Mouse (Mus musculus) spleen, adult 2 months (tissue): ENCODE data around the gene Rbl1. TPM values are rescaled to one million over a fixed set of nuclear protein-coding genes. Genes with fewer than 3 reads are reported as not detected.
"Not testable (repeated sequence)": the region's sequence is repeated elsewhere in the genome, so short reads cannot be mapped to it uniquely, and the experiment has no call there.

ENCODE experiments used
- DNase-seq, 2 experiments: peaks; one replicate each; pipeline versions ENCODE4 v3.0.0 to v3.0.0-alpha.2; 2012 to 2021; ENCODE audit warnings: low spot score in 2 of 2, low read depth in 1 of 2
- H3K27ac ChIP-seq: fragments of 200-500 bp; 2 replicates; pipeline ENCODE4 v1.5.1; 2012; ENCODE audit warnings: low read length, inconsistent platforms; ENCODE audit not compliant: insufficient read depth
- H3K27me3 ChIP-seq: fragments of 200-500 bp; 2 replicates; pipeline ENCODE4 v1.6.1; 2012; ENCODE audit warnings: mild to moderate bottlenecking, moderate library complexity, low read length, inconsistent platforms; ENCODE audit not compliant: control insufficient read depth, insufficient read depth
- H3K36me3 ChIP-seq: fragments of 200-500 bp; 2 replicates; pipeline ENCODE4 v1.6.1; 2012; ENCODE audit warnings: mild to moderate bottlenecking, low read length, inconsistent platforms; ENCODE audit not compliant: control insufficient read depth, insufficient read depth
- H3K4me1 ChIP-seq: fragments of 200-500 bp; 2 replicates; pipeline ENCODE4 v1.6.1; 2011; ENCODE audit warnings: inconsistent platforms; ENCODE audit not compliant: control insufficient read depth, insufficient read depth, insufficient read length
- H3K4me3 ChIP-seq: fragments of 200-500 bp; 2 replicates; pipeline ENCODE4 v1.5.1; 2011; ENCODE audit warnings: mild to moderate bottlenecking, inconsistent platforms; ENCODE audit not compliant: insufficient read depth, insufficient read length; ENCODE audit errors: extremely low read depth
- CTCF ChIP-seq: fragments of 200-500 bp; IDR thresholded peaks from 2 replicates; pipeline ENCODE4 v1.5.1; 2011; ENCODE audit warnings: mild to moderate bottlenecking, inconsistent platforms; ENCODE audit not compliant: insufficient read depth, insufficient read length, insufficient replicate concordance; ENCODE audit errors: extremely low read depth
- POLR2A ChIP-seq: fragments of 200-500 bp; IDR thresholded peaks from 2 replicates; pipeline ENCODE4 v1.6.1; 2011; ENCODE audit warnings: low read depth, low read length, inconsistent platforms
- WGBS: fragments of 180-500 bp; shearing (Covaris S2); methylation state at CpG from one replicate; pipeline ENCODE4 v1.1.7; 2018; 5-methylcytosine and 5-hydroxymethylcytosine counted together
- polyA plus RNA-seq: library from polyadenylated mRNA; depleted of rRNA; stranded (reverse); fragments of >200 nt; gene quantifications from 2 replicates; pipeline ENCODE4 v1.2.3, GENCODE M21; 2012; rRNA removed

Gene Rbl1
- polyA plus RNA-seq, result 5.0 and 6.7 TPM in 2 replicates

- Histone ChIP-seq H3K27ac (peak within 1 kb of the TSS; percentile 85), H3K36me3 (no peaks in the 10 kb centered on the region), H3K4me3 (peak within 1 kb of the TSS; percentile 94), H3K27me3 (no peaks in the 10 kb centered on the region), H3K4me1 (peaks cover 9% of the 10 kb centered on the region; the same call in 1 of the 2 replicates)
- TF ChIP-seq POLR2A, result peak; percentile 33; the same call in 1 of the 2 replicates
- TF ChIP-seq CTCF, result no peak
- peak; percentile 88 to 90 for DNase-seq
- WGBS, result under 1% methylated on average over 73 of the region's 73 CpGs
Observed at GRCm38 (mm10) chr2:157204366-157205218, at the start of gene Rbl1. TSS of gene Rbl1 (minus strand) at chr2:157204534.

GRCm38 (mm10) chr2:157248111-157248510 lies 43.8 kb upstream of the Rbl1 start:
- Histone ChIP-seq H3K36me3 (no peaks in the 10 kb centered on the region), H3K4me1 (peaks cover 3% of the 10 kb centered on the region; the same call in 1 of the 2 replicates), H3K27me3 (no peaks in the 10 kb centered on the region), H3K4me3 (no peak overlapping the region), H3K27ac (no peak overlapping the region)
- DNase-seq, result no peak
- TF ChIP-seq POLR2A, result no peak
- TF ChIP-seq CTCF, result no peak

GRCm38 (mm10) chr2:157245603-157246002 lies 41.3 kb upstream of the Rbl1 start:
- H3K4me1 ChIP-seq, result peaks cover 3% of the 10 kb centered on the region; the same call in 1 of the 2 replicates
- H3K27ac ChIP-seq, result no peak overlapping the region
- DNase-seq, result no peak
- TF ChIP-seq CTCF, result no peak
- no peak for TF ChIP-seq POLR2A
- H3K36me3 ChIP-seq, result no peaks in the 10 kb centered on the region
- no peak overlapping the region for H3K4me3 ChIP-seq
- no peaks in the 10 kb centered on the region for H3K27me3 ChIP-seq
- 71% methylated on average over 2 of the region's 2 CpGs for WGBS

- Histone ChIP-seq H3K27ac (no peak overlapping the region), H3K27me3 (no peaks in the 10 kb centered on the region), H3K4me3 (no peak overlapping the region), H3K36me3 (no peaks in the 10 kb centered on the region), H3K4me1 (peaks cover 3% of the 10 kb centered on the region; the same call in 1 of the 2 replicates)
- TF ChIP-seq CTCF (no peak), POLR2A (no peak)
- 35% methylated on average over 5 of the region's 5 CpGs for WGBS
- DNase-seq, result no peak
Observed at GRCm38 (mm10) chr2:157245001-157245400, 40.7 kb upstream of the Rbl1 start.

- no peaks in the 10 kb centered on the region for H3K36me3 ChIP-seq
- 91% methylated on average over 8 of the region's 8 CpGs for WGBS
- no peak overlapping the region for H3K27ac ChIP-seq
- no peak overlapping the region for H3K4me3 ChIP-seq
- TF ChIP-seq CTCF (no peak), POLR2A (no peak)
- H3K4me1 ChIP-seq, result no peaks in the 10 kb centered on the region
- no peaks in the 10 kb centered on the region for H3K27me3 ChIP-seq
- DNase-seq, result no peak
Observed at GRCm38 (mm10) chr2:157235946-157236345, 31.6 kb upstream of the Rbl1 start.

- not testable (repeated sequence) for H3K4me1 ChIP-seq
Observed at GRCm38 (mm10) chr2:157221916-157222315, 17.6 kb upstream of the Rbl1 start.

GRCm38 (mm10) chr2:157220108-157220507 lies 15.8 kb upstream of the Rbl1 start:
- no peak for DNase-seq
- TF ChIP-seq CTCF (no peak), POLR2A (no peak)
- Histone ChIP-seq H3K4me3 (no peak overlapping the region), H3K27ac (no peak overlapping the region), H3K27me3 (no peaks in the 10 kb centered on the region), H3K4me1 (no peaks in the 10 kb centered on the region), H3K36me3 (no peaks in the 10 kb centered on the region)
- 69% methylated on average over 6 of the region's 6 CpGs for WGBS

More at GRCm38 (mm10) chr2:157221916-157222315, 17.6 kb upstream of the Rbl1 start:
- 80% methylated on average over 3 of the region's 3 CpGs for WGBS
- not testable (repeated sequence) for H3K27me3 ChIP-seq, DNase-seq, H3K27ac ChIP-seq, H3K36me3 ChIP-seq, H3K4me3 ChIP-seq
